Mouse (Mus musculus): ENCODE data around the gene Cnpy3. TPM values are rescaled to one million over a fixed set of nuclear protein-coding genes. Genes with fewer than 3 reads are reported as not detected.
A peak's percentile ranks its signal among the peaks of the same experiment; 100 is the strongest.
"Not testable (repeated sequence)": the region's sequence is repeated elsewhere in the genome, so short reads cannot be mapped to it uniquely, and the experiment has no call there.

The Cnpy3 gene
- polyA plus RNA-seq (2015; fragmentation: Nextera tagmentation; extraction: Ambion mirVana), result 73.9 and 74.9 TPM in 2 replicates

DNA sequence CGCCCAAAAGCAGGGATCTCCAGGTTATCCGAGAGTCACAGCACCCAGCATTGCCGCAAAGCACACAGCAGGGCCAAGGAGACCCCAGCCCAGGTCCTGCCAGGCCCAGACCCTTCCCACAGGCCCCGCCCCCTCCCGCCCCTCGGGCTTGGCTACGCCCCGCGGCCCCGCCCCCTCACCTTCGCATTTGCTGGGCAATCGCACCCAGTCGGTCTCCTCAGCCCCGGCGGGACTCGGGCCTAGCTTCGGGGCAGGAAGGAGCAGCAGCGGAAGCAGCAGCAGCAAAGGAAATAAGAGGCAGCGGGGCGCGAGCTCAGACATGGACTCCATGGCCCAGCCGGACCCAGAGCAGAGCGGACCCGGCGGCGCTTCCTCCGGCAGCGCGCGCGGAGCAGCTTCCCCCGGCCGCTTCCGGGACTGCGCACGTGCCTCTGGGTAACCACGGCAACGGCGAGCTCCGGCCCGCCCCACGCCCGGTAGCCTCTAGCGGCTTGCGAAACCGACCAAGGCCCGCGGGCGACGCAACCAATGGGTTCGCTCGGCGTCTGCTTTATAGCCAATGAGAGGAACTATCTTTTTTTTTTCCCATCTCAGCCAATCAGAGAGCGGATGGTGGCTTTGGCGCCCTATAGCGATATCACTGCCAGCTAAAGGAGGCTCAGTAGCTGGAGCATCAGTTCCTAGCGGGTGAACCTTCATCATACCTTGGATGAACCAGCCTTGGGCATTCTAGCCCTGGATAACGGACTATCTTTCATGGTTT is at the start of gene Cnpy3:
Gene Cnpy3, minus strand, starts transcription at position 421 of the 763 bp plus-strand sequence.
- Histone ChIP-seq H3K27ac (peak within 1 kb of the TSS; percentile 85), H3K27me3 (replicated peaks) (no peaks in the 10 kb centered on the region), H3K4me1 (replicated peaks) (peaks cover 9% of the 10 kb centered on the region; the same call in 1 of the 2 replicates), H3K4me2 (replicated peaks) (peak within 1 kb of the TSS; percentile 74), H3K4me3 (replicated peaks) (peak within 1 kb of the TSS; percentile 89), H3K36me3 (0 out of 2 replicates have a peak, but pooled peaks cover 3% of the 10 kb centered on the region), H3K9me3 (no peaks in the 10 kb centered on the region), H3K9ac (peak within 1 kb of the TSS; percentile 71)
- ATAC-seq, result peak; percentile 99
- WGBS, result under 1% methylated on average over 58 of the region's 58 CpGs

DNA sequence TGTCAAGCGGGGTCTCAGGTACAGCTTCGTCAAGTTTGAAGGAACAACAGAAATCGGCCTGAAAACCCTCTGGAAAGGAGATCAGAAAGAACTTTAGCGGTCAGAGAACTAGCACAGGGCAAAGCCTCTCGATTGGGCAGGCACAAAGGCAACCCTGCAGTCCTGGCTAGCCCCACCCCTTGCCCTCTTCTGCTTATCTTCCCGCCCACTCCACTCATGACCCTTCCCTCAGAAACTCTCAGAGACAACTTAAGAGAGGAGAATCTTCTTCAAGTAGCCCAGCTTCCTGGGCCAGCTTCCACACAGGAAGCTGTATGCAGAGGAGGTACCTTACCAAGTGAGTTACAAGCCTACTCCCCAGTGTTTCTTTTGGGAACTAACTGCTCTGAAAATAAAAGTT is 49.7 kb upstream of the Cnpy3 start:
- no peak overlapping the region for H3K4me2 ChIP-seq (replicated peaks)
- H3K4me3 ChIP-seq (replicated peaks), result no peak overlapping the region
- no peak overlapping the region for H3K27ac ChIP-seq
- WGBS, result 86% methylated on average over 6 of the region's 6 CpGs
- H3K9ac ChIP-seq, result no peak overlapping the region
- H3K36me3 ChIP-seq, result peaks cover 14% of the 10 kb centered on the region
- ATAC-seq, result no peak
- H3K4me1 ChIP-seq (replicated peaks), result no peaks in the 10 kb centered on the region
- H3K27me3 ChIP-seq (replicated peaks), result no peaks in the 10 kb centered on the region
- H3K9me3 ChIP-seq, result no peaks in the 10 kb centered on the region

DNA sequence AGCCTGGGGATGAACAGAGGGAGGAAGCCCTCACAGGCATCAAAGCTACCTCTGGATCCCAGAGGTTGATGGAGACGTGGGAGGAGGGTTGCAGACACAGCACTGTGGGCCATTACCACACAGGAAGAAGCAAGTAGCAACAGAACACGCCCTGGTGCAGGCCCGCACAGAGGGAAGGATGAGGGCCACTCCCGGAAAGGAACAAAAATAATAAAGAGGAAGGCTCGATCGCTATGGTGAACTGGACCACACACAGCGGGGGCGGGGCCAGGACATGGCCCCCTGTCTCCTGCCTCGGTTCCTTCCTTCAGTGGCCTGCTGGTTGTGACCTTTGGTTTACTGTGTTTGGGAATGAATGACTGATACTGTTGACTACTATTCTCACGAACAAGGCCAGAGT is 47.7 kb upstream of the Cnpy3 start:
- no peak overlapping the region for H3K4me2 ChIP-seq (replicated peaks)
- no peaks in the 10 kb centered on the region for H3K4me1 ChIP-seq (replicated peaks)
- 75% methylated on average over 10 of the region's 10 CpGs for WGBS
- H3K9ac ChIP-seq, result no peak overlapping the region
- H3K36me3 ChIP-seq, result peaks cover 10% of the 10 kb centered on the region
- H3K9me3 ChIP-seq, result no peaks in the 10 kb centered on the region
- ATAC-seq, result no peak
- no peak overlapping the region for H3K4me3 ChIP-seq (replicated peaks)
- H3K27ac ChIP-seq, result no peak overlapping the region
- H3K27me3 ChIP-seq (replicated peaks), result no peaks in the 10 kb centered on the region

DNA sequence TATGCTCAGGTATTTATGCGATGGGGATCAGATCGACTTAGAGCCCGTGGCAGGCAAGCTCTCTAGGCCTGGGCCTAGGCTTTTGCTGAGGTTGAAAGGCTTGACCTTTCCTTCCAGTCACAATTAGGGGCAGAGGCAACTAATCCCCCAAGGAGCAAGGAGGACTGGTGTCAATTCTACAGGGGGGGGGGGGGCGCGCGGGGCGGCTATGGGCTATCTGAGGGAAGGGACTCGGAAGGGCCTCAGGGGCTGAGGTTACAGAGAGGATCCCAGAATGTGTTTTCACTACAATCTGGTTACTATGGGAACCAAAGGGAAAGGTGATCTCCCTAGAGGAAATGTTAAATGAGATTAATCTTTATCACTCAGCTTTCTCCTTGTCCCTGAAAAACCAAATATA is 45.4 kb upstream of the Cnpy3 start:
- ATAC-seq, result no peak
- Histone ChIP-seq H3K4me2 (replicated peaks) (no peak overlapping the region), H3K4me1 (replicated peaks) (no peaks in the 10 kb centered on the region)

DNA sequence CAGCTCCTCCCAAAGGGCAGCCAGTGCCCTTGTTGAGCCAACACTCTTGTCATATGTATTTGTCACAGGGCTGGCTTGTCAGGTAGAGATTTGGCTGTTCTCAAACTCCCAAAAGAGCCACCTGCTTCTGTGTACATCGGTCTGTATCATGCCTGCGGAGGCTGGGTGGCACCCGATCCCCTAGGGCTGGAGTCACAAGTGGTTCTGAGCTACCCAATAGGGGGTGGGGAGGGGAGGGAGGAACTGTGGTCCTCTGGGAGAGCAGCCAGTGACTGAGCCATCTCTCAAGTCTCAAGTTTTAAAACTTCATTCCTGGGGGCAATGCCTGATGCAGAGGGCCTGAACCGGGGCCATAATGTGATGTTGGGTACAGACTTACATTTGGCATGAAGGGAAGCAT is 44.7 kb upstream of the Cnpy3 start:
- H3K27me3 ChIP-seq (replicated peaks), result no peaks in the 10 kb centered on the region
- no peaks in the 10 kb centered on the region for H3K9me3 ChIP-seq
- no peak for ATAC-seq
- no peak overlapping the region for H3K4me3 ChIP-seq (replicated peaks)
- H3K27ac ChIP-seq, result no peak overlapping the region
- peaks cover 10% of the 10 kb centered on the region for H3K36me3 ChIP-seq
- H3K4me1 ChIP-seq (replicated peaks), result no peaks in the 10 kb centered on the region
- H3K4me2 ChIP-seq (replicated peaks), result no peak overlapping the region
- no peak overlapping the region for H3K9ac ChIP-seq
- 87% methylated on average over 4 of the region's 4 CpGs for WGBS

More for the DNA sequence above, 45.4 kb upstream of the Cnpy3 start:
- no peak overlapping the region for H3K27ac ChIP-seq
- peaks cover 10% of the 10 kb centered on the region for H3K36me3 ChIP-seq
- H3K27me3 ChIP-seq (replicated peaks), result no peaks in the 10 kb centered on the region
- H3K9ac ChIP-seq, result no peak overlapping the region
- no peak overlapping the region for H3K4me3 ChIP-seq (replicated peaks)
- 61% methylated on average over 4 of the region's 8 CpGs for WGBS
- H3K9me3 ChIP-seq, result no peaks in the 10 kb centered on the region

DNA sequence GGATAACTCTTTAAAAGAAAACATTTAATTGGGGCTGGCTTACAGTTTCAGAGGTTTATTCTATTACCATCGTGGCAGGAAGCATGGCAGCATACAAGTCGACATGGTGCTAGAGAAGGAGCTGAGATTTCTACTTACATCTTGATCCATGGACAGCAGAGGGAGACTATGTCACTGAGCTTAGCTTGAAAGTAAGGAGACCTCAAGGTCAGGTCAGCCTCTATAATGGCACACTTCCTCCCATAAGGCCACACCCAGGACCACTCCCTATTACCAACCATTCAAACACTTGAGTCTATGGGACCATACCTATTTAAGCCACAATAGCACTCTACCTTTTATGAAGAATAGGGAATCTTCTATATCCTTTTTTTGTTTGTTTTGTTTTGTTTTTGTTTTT is 40.9 kb upstream of the Cnpy3 start:
- Histone ChIP-seq H3K4me2 (replicated peaks) (no peak overlapping the region), H3K9me3 (no peaks in the 10 kb centered on the region), H3K4me3 (replicated peaks) (no peak overlapping the region), H3K27ac (no peak overlapping the region), H3K9ac (no peak overlapping the region), H3K27me3 (replicated peaks) (no peaks in the 10 kb centered on the region), H3K36me3 (no peaks in the 10 kb centered on the region), H3K4me1 (replicated peaks) (no peaks in the 10 kb centered on the region)
- 80% methylated on average over 2 of the region's 2 CpGs for WGBS
- ATAC-seq, result no peak

DNA sequence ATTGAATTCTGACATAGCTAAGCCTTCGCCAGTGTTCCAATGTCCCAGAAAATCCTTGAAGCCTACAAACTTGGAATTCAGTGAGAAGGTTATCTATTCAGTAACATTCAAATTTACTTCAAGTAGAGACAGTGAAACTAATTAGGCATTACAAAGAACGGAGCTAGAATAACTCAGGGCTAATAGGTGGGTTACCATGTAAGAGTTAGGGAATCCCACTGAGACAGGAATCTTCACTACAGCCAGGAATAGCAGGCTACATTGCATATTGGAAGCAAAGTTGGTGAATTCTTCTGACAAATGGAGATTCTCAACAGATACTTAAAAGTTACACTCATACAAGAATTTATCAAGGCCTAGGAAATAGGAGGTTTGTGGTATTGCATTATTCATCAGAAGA is 36.0 kb upstream of the Cnpy3 start:
- H3K4me2 ChIP-seq (replicated peaks); H3K9ac ChIP-seq; H3K4me1 ChIP-seq (replicated peaks); H3K36me3 ChIP-seq; H3K4me3 ChIP-seq (replicated peaks); H3K9me3 ChIP-seq; H3K27me3 ChIP-seq (replicated peaks); ATAC-seq; H3K27ac ChIP-seq: not testable (repeated sequence)
- 67% methylated on average over 2 of the region's 2 CpGs for WGBS

DNA sequence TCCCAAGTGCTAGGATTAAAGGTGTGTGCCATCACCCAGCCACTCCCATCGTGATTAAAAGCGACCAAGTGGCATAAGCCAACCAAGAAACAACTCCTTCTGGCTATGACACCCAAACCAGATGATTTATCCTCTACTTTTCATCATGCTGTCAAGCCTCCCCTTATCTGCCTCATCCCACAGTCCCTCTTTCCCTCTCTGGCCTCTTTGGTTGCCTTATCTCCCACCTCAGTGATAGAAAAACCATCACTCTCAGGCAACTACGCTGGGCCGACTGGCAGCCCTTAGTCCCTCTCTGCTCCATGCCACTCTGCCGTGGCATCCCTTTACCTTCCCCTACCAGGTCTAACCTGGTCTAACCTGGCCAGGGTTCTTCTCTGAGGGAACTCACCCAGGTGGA is 34.9 kb upstream of the Cnpy3 start:
- no peak overlapping the region for H3K4me3 ChIP-seq (replicated peaks)
- no peaks in the 10 kb centered on the region for H3K36me3 ChIP-seq
- no peaks in the 10 kb centered on the region for H3K4me1 ChIP-seq (replicated peaks)
- no peaks in the 10 kb centered on the region for H3K9me3 ChIP-seq
- no peak overlapping the region for H3K4me2 ChIP-seq (replicated peaks)
- 88% methylated on average over 5 of the region's 5 CpGs for WGBS
- H3K27ac ChIP-seq, result no peak overlapping the region
- no peaks in the 10 kb centered on the region for H3K27me3 ChIP-seq (replicated peaks)
- ATAC-seq, result no peak
- H3K9ac ChIP-seq, result no peak overlapping the region

DNA sequence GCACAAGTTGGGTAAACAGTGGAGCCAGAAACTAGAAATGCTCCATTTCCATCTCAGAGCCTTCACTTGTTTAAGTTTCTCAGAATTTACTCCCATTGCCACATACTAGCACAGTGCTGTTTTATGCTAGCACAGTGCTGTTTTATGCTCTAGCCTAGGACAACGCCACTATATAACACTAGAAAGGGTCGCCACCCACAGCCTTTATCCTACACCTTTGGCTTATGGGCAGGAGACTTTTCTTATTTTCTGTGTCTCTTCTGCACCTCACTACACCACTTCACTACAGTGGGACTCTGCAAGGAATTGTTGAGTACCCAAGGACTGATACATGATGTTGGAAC is 31.2 kb upstream of the Cnpy3 start:
- Histone ChIP-seq H3K9ac (no peak overlapping the region), H3K27me3 (replicated peaks) (no peaks in the 10 kb centered on the region), H3K27ac (peak overlapping the region; percentile 44; the same call in 1 of the 2 replicates), H3K36me3 (peaks cover 21% of the 10 kb centered on the region), H3K4me1 (replicated peaks) (0 out of 2 replicates have a peak, but pooled peaks cover 3% of the 10 kb centered on the region), H3K4me3 (replicated peaks) (peak overlapping the region; percentile 68), H3K4me2 (replicated peaks) (peak overlapping the region; percentile 62), H3K9me3 (no peaks in the 10 kb centered on the region)
- 81% methylated on average over 2 of the region's 2 CpGs for WGBS
- no peak; the same call in 1 of the 2 replicates for ATAC-seq

DNA sequence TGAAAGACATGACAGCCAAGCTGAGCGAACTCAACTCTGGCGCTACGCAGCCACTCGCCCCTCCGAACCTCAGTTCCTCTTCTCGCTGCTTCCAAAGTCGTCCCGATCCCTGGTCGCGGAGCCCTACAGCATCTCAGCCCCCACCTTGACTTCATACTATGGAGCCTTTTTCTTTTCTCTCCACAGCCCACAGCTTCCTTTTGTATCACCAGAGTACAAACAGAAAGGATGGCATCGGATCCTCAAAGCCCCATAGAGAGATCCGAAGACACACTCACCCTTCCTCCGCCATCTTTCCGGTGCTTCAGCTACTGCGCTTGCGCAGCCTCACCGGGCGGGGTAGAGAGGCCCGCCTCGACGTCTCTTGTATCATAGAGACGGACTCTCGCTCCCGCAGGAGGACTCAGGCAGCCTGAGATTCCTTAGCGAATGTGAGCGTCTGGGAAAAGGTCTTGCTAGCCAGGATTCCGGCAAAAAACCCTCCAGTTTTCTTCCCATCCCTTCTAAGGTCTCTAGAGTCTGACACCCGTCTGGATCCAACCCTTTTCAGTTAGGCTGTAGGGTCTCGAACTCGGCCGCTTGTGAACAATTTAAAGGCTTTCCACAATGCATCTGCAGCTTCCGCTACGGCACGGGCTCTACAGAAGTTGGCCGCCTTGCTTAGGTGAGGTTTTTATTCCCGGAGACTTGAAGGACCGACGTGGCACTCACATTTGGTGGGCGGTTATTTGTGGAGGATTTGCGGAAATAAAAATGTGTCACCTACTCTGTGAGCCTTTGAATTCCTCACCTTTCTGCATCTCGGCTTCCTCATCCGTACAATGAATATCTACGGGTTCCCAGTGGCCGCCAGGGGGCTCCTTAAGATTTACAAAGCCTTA is 30.6 kb upstream of the Cnpy3 start, which contains the start of gene Rpl7l1:
Gene Rpl7l1, minus strand, starts transcription at position 332 of the 881 bp plus-strand sequence.
- H3K9me3 ChIP-seq, result no peaks in the 10 kb centered on the region
- WGBS, result under 1% methylated on average over 44 of the region's 44 CpGs
- 0 out of 2 replicates have a peak, but pooled peaks cover 3% of the 10 kb centered on the region for H3K4me1 ChIP-seq (replicated peaks)
- H3K9ac ChIP-seq, result peak within 1 kb of the TSS; percentile 68
- peak within 1 kb of the TSS; percentile 85 for H3K27ac ChIP-seq
- H3K36me3 ChIP-seq, result peaks cover 28% of the 10 kb centered on the region
- no peaks in the 10 kb centered on the region for H3K27me3 ChIP-seq (replicated peaks)
- H3K4me3 ChIP-seq (replicated peaks), result peak within 1 kb of the TSS; percentile 68
- peak within 1 kb of the TSS; percentile 62 for H3K4me2 ChIP-seq (replicated peaks)
- ATAC-seq, result peak; percentile 96

DNA sequence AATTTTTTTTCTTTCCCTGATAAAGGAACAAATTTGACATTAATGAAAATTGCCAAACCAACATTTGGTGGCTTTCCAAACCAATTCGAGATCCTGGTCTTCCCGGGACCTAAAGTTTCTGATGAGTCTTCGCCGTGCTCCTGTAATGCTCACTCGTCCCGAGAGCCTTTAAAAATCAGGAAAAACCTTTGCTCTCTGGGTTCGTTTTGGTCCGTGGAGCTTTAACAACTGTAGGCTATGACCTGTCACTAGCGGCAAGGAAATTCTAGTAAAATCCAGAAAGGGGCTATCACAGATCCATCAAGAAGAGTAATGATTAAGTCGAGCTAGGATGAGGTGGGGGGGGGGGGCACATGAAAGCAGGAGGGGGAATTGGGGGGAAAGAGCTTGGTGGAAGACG is 29.9 kb upstream of the Cnpy3 start:
- Histone ChIP-seq H3K9me3 (no peaks in the 10 kb centered on the region), H3K9ac (peak overlapping the region; percentile 68), H3K4me3 (replicated peaks) (peak overlapping the region; percentile 68), H3K4me2 (replicated peaks) (peak overlapping the region; percentile 62), H3K27ac (peak overlapping the region; percentile 85), H3K27me3 (replicated peaks) (no peaks in the 10 kb centered on the region), H3K36me3 (peaks cover 32% of the 10 kb centered on the region), H3K4me1 (replicated peaks) (0 out of 2 replicates have a peak, but pooled peaks cover 3% of the 10 kb centered on the region)
- 3% methylated on average over 11 of the region's 11 CpGs for whole genome bisulfite sequencing
- no peak; the same call in 1 of the 2 replicates for ATAC-seq

DNA sequence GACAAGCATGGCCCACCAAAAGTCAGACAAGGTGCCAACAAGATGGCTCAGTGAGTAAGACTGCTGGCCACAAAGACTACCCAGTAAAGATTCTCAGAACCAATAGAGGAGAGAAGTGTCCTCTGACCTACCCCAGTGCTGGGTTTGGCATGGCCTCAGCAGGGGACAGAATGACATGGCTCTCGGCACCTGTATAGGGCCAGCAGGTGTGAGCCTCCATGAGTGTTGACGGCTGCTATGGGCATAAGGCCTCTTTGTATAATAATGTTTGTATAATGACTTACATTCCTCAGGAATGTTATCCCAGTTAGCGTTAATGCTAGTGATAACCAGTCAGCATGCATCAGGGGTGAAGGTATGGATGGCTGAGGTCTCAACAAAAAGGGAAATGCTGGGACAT is 24.1 kb upstream of the Cnpy3 start:
- ATAC-seq, result no peak
- 60% methylated on average over 3 of the region's 3 CpGs for WGBS

More for the DNA sequence above, 24.1 kb upstream of the Cnpy3 start:
- Histone ChIP-seq H3K9ac (no peak overlapping the region), H3K4me2 (replicated peaks) (no peak overlapping the region), H3K36me3 (peaks cover 47% of the 10 kb centered on the region), H3K9me3 (no peaks in the 10 kb centered on the region), H3K27ac (no peak overlapping the region), H3K4me3 (replicated peaks) (no peak overlapping the region), H3K27me3 (replicated peaks) (no peaks in the 10 kb centered on the region), H3K4me1 (replicated peaks) (peaks cover 14% of the 10 kb centered on the region)
